Mouse (Mus musculus) spleen, adult 2 months (tissue): Measurements from ENCODE around the gene Stt3b.

Experiments used
- CTCF ChIP-seq: fragments of 200-500 bp; IDR thresholded peaks from 2 replicates; pipeline ENCODE4 v1.5.1; 2011; ENCODE audit warnings: mild to moderate bottlenecking, inconsistent platforms; ENCODE audit not compliant: insufficient read depth, insufficient read length, insufficient replicate concordance; ENCODE audit errors: extremely low read depth
- POLR2A ChIP-seq: fragments of 200-500 bp; IDR thresholded peaks from 2 replicates; pipeline ENCODE4 v1.6.1; 2011; ENCODE audit warnings: low read depth, low read length, inconsistent platforms

DNA sequence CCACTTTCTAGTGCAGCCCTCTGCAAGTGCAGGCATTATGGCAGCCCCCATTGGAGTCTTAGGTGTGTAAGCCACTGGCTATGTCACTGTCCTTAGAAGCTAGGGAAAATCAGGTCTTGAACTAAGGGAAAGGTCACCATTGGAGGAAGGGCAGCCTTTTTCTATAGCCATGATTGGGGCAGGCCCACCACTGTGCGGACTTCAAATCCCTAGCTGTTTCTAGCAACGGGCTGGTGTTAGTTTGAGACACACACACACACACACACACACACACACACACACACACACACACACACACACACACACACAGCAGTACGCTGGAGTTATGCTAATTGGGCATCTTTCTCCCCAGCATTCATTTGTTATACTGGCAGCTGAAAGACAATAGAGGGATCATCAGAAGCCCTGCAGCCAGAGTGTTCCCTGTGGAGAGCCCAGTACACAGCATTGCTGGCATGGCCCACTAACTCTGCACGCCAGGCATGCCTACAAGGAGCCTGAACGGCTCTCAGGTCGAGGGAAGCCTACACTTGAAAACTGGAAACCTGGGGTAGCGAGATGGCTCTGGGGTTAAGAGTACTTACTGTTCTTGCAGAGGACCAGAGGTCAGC is 85.4 kb downstream of the Stt3b start:
- TF ChIP-seq CTCF (no peak), POLR2A (no peak)
